ENCODE assay signal across 11 mouse cellular contexts in genomic region chr8:57540951-57541350, GRCm38 (mm10).
"Had no signal": no experiment of that assay in that cellular context is flagged by ENCODE, and none has a peak within 500 bp of the region (broad histone marks: within the 10 kb centered on the region; RNA-seq: fewer than 3 reads in every experiment).

No protein-coding gene starts in this region.

- H3K36me3 ChIP-seq: neural tube, embryonic 12.5 days had no signal

- H3K27ac ChIP-seq: kidney, postnatal 0 days; layer of hippocampus, adult 2 months; limb, embryonic 12.5 days; liver, embryonic 13.5 days; neural tube, embryonic 12.5 days; neural tube, embryonic 15.5 days had no signal

- DNase-seq: liver, embryonic 13.5 days; right cerebral cortex, postnatal 4 days; thymus, postnatal 25 days had no signal

- H3K4me1 ChIP-seq: limb, embryonic 12.5 days; liver, embryonic 13.5 days; neural tube, embryonic 12.5 days had no signal

- ATAC-seq: intestine, postnatal 0 days had no signal

- H3K4me3 ChIP-seq: layer of hippocampus, adult 2 months; limb, embryonic 12.5 days; liver, embryonic 13.5 days; megakaryocyte, embryonic 14.5 days; neural tube, embryonic 12.5 days; neural tube, embryonic 15.5 days had no signal

- H3K4me2 ChIP-seq: limb, embryonic 12.5 days; liver, embryonic 13.5 days; midbrain, embryonic 11.5 days; neural tube, embryonic 12.5 days; neural tube, embryonic 15.5 days had no signal

- H3K9ac ChIP-seq: limb, embryonic 12.5 days; liver, embryonic 13.5 days; neural tube, embryonic 12.5 days; neural tube, embryonic 15.5 days had no signal

- H3K27me3 ChIP-seq: limb, embryonic 12.5 days; liver, embryonic 13.5 days; megakaryocyte, embryonic 14.5 days; neural tube, embryonic 12.5 days; neural tube, embryonic 15.5 days had no signal

- H3K9me3 ChIP-seq: limb, embryonic 12.5 days; liver, embryonic 13.5 days; megakaryocyte, embryonic 14.5 days; neural tube, embryonic 12.5 days; neural tube, embryonic 15.5 days had no signal
